Mouse (Mus musculus) lung, embryonic 15.5 days (tissue): ENCODE results near the gene Pde4d. TPM values are rescaled to one million over a fixed set of nuclear protein-coding genes. Genes with fewer than 3 reads are reported as not detected.

Experiments used
- ATAC-seq: fragments of 200-750 bp; cut with Nextera tagmentation; 2 replicates; pipeline ENCODE4 v1.8.0; 2017; ENCODE audit warnings: moderate number of reproducible peaks, borderline replicate concordance; ENCODE audit not compliant: low FRiP score, low TSS enrichment; ENCODE audit errors: extremely low read depth
- H3K27ac ChIP-seq: fragments of 300-500 bp; sonication (generic); 2 replicates; pipeline ENCODE4 v1.5.1; 2015; ENCODE audit warnings: moderate library complexity, mild to moderate bottlenecking, inconsistent platforms
- H3K27me3 ChIP-seq: fragments of 300-500 bp; sonication (generic); 2 replicates; pipeline ENCODE4 v1.6.1; 2015; ENCODE audit warnings: inconsistent platforms
- H3K36me3 ChIP-seq: fragments of 300-500 bp; sonication (generic); 2 replicates; pipeline ENCODE4 v1.6.1; 2015; ENCODE audit warnings: inconsistent platforms
- H3K4me1 ChIP-seq: fragments of 300-500 bp; sonication (generic); 2 replicates; pipeline ENCODE4 v1.6.1; 2015; ENCODE audit warnings: inconsistent platforms
- H3K4me2 ChIP-seq: fragments of 300-500 bp; sonication (generic); 2 replicates; pipeline ENCODE4 v1.6.1; 2015; ENCODE audit warnings: inconsistent platforms, mild to moderate bottlenecking, moderate library complexity
- H3K4me3 ChIP-seq: fragments of 300-500 bp; sonication (generic); 2 replicates; pipeline ENCODE4 v1.5.1; 2015; ENCODE audit warnings: mild to moderate bottlenecking, inconsistent platforms
- H3K9ac ChIP-seq: fragments of 300-500 bp; sonication (generic); 2 replicates; pipeline ENCODE4 v1.6.1; 2015; ENCODE audit warnings: inconsistent platforms
- H3K9me3 ChIP-seq: fragments of 300-500 bp; sonication (generic); 2 replicates; pipeline ENCODE4 v1.6.1; 2016; ENCODE audit warnings: inconsistent platforms
- WGBS: fragments of 180-500 bp; shearing (Covaris S2); methylation state at CpG from one replicate; pipeline ENCODE4 v1.1.7; 2015; 5-methylcytosine and 5-hydroxymethylcytosine counted together
- polyA plus RNA-seq: library from polyadenylated mRNA; unstranded; fragments of >200 nt; fragmentation: Nextera tagmentation; extraction: Ambion mirVana; gene quantifications from 2 replicates; pipeline ENCODE4 v1.2.1, GENCODE M21; 2015

The Pde4d gene
- polyA plus RNA-seq, 1 experiment from 2014 or later = 18.2 TPM

GRCm38 (mm10) chr13:109592192-109592797, 1142.5 kb downstream of the Pde4d start:
- WGBS = 83% methylated on average over 8 of the region's 8 CpGs
- no peaks in the 10 kb centered on the region for H3K27me3 ChIP-seq
- no peak overlapping the region for H3K27ac ChIP-seq
- H3K36me3 ChIP-seq = no peaks in the 10 kb centered on the region
- H3K4me1 ChIP-seq = no peaks in the 10 kb centered on the region
- no peak overlapping the region for H3K4me2 ChIP-seq
- no peak overlapping the region for H3K4me3 ChIP-seq
- no peak overlapping the region for H3K9ac ChIP-seq
- ATAC-seq = no peak
- H3K9me3 ChIP-seq = no peaks in the 10 kb centered on the region

DNA sequence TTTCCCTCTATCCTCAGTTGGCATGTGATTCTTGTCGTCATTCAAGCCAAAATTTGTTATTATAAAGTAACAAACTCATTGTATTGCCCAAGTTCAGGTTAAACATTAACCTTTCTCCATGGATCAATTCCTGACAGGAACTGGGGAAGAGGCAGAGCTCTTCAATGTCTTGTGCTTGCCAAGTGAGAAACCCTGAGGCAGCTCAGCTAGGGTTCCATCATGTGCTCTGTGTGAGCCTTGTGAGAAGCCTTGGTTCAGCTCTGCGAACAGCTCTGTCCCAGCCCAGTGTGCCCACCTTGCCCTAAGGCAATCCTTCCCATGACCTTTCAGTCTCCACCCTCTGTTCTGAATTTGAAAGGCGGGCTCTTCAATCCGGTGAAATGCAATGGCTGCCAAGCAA, 1150.0 kb downstream of the Pde4d start:
- Histone ChIP-seq H3K9me3 (no peaks in the 10 kb centered on the region), H3K9ac (no peak overlapping the region), H3K4me3 (no peak overlapping the region), H3K27me3 (no peaks in the 10 kb centered on the region), H3K27ac (no peak overlapping the region), H3K4me2 (no peak overlapping the region), H3K4me1 (no peaks in the 10 kb centered on the region), H3K36me3 (no peaks in the 10 kb centered on the region)
- WGBS = 81% methylated on average over 4 of the region's 4 CpGs
- ATAC-seq = no peak

DNA sequence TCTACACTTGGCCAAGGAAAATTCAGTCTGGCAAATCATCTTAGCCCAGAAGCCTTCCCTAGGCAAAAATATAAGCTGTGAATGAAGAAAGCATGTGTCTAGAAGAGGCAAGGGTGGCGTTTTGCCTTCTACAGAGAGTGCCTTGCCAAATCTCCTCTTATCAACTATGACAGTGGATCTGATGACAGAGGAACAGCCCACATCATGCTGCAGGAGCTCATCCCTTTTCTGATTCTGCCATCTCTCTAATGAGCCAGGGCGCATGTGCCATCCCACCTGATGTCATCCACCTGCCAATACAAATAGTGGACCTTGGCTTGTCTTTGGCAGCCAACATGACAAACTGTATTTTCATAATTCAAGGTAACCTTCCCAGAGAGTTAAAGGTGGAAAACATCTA, 1154.3 kb downstream of the Pde4d start:
- H3K4me1 ChIP-seq = no peaks in the 10 kb centered on the region
- H3K4me2 ChIP-seq = no peak overlapping the region
- H3K27ac ChIP-seq = no peak overlapping the region
- H3K36me3 ChIP-seq = no peaks in the 10 kb centered on the region
- H3K27me3 ChIP-seq = no peaks in the 10 kb centered on the region
- no peak for ATAC-seq
- H3K9ac ChIP-seq = no peak overlapping the region
- H3K4me3 ChIP-seq = no peak overlapping the region
- 78% methylated on average over 2 of the region's 2 CpGs for WGBS
- no peaks in the 10 kb centered on the region for H3K9me3 ChIP-seq

- Histone ChIP-seq H3K4me3 (no peak overlapping the region), H3K9ac (no peak overlapping the region), H3K4me2 (no peak overlapping the region), H3K27me3 (no peaks in the 10 kb centered on the region), H3K36me3 (no peaks in the 10 kb centered on the region), H3K9me3 (no peaks in the 10 kb centered on the region), H3K4me1 (no peaks in the 10 kb centered on the region), H3K27ac (no peak overlapping the region)
- 58% methylated on average over 1 of the region's 1 CpGs for WGBS
- no peak for ATAC-seq
Observed at GRCm38 (mm10) chr13:109605140-109605539, 1155.4 kb downstream of the Pde4d start.

- WGBS = 53% methylated on average over 9 of the region's 9 CpGs
- Histone ChIP-seq H3K9ac (no peak overlapping the region), H3K4me2 (no peak overlapping the region), H3K27ac (no peak overlapping the region), H3K4me1 (peaks cover 9% of the 10 kb centered on the region), H3K27me3 (no peaks in the 10 kb centered on the region), H3K4me3 (no peak overlapping the region), H3K36me3 (no peaks in the 10 kb centered on the region), H3K9me3 (no peaks in the 10 kb centered on the region)
- ATAC-seq = no peak
Observed at GRCm38 (mm10) chr13:109609106-109609804, 1159.5 kb downstream of the Pde4d start.

- Histone ChIP-seq H3K27me3 (no peaks in the 10 kb centered on the region), H3K36me3 (no peaks in the 10 kb centered on the region), H3K4me2 (no peak overlapping the region), H3K4me1 (peaks cover 9% of the 10 kb centered on the region), H3K4me3 (no peak overlapping the region), H3K27ac (no peak overlapping the region), H3K9ac (no peak overlapping the region), H3K9me3 (no peaks in the 10 kb centered on the region)
- 5% methylated on average over 3 of the region's 3 CpGs for whole genome bisulfite sequencing
- 0 out of 2 replicates have a peak, but pooled peaks have one; percentile 62 for ATAC-seq
Observed at GRCm38 (mm10) chr13:109609805-109610187, 1160.0 kb downstream of the Pde4d start.

- WGBS = 98% methylated on average over 2 of the region's 2 CpGs
Observed at GRCm38 (mm10) chr13:109610772-109611171, 1161.0 kb downstream of the Pde4d start.

GRCm38 (mm10) chr13:109615213-109615784, 1165.6 kb downstream of the Pde4d start:
- WGBS = 53% methylated on average over 8 of the region's 8 CpGs
- no peak for ATAC-seq
- H3K4me2 ChIP-seq = no peak overlapping the region

More at GRCm38 (mm10) chr13:109610772-109611171, 1161.0 kb downstream of the Pde4d start:
- H3K4me3 ChIP-seq = no peak overlapping the region
- no peak overlapping the region for H3K4me2 ChIP-seq
- ATAC-seq = no peak
- no peaks in the 10 kb centered on the region for H3K36me3 ChIP-seq
- H3K27ac ChIP-seq = no peak overlapping the region
- H3K9me3 ChIP-seq = no peaks in the 10 kb centered on the region
- H3K4me1 ChIP-seq = peaks cover 9% of the 10 kb centered on the region
- H3K27me3 ChIP-seq = no peaks in the 10 kb centered on the region
- no peak overlapping the region for H3K9ac ChIP-seq

GRCm38 (mm10) chr13:109615785-109616281, 1166.1 kb downstream of the Pde4d start:
- Histone ChIP-seq H3K27me3 (no peaks in the 10 kb centered on the region), H3K9ac (no peak overlapping the region), H3K4me3 (no peak overlapping the region), H3K36me3 (no peaks in the 10 kb centered on the region), H3K9me3 (no peaks in the 10 kb centered on the region), H3K27ac (no peak overlapping the region), H3K4me1 (peaks cover 17% of the 10 kb centered on the region), H3K4me2 (no peak overlapping the region)
- no peak for ATAC-seq
- 12% methylated on average over 7 of the region's 7 CpGs for WGBS

More at GRCm38 (mm10) chr13:109615213-109615784, 1165.6 kb downstream of the Pde4d start:
- Histone ChIP-seq H3K27me3 (no peaks in the 10 kb centered on the region), H3K9me3 (no peaks in the 10 kb centered on the region), H3K36me3 (no peaks in the 10 kb centered on the region), H3K9ac (no peak overlapping the region), H3K27ac (no peak overlapping the region), H3K4me3 (no peak overlapping the region), H3K4me1 (peaks cover 17% of the 10 kb centered on the region)

- 13% methylated on average over 2 of the region's 2 CpGs for WGBS
Observed at GRCm38 (mm10) chr13:109619158-109619657, 1169.5 kb downstream of the Pde4d start.

DNA sequence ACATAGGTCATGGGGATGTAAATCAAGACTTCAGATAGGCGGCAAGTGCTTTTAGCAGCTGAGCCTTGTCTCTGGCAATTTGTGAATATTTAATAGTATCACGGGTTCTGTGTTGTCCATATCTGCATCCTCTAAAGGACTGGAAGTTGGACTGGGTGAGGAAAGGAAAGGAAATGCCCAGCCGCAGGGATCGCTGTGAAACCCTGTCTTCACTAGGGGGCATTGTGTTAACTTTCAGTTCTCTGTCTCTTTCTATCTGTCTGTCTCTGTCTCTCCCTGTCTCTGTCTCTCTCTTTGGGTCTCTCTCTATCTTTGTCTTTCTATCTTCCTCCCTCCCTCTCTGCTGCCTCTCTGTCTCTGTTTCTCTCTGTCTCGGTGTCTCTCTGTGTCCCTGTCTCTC, 1172.5 kb downstream of the Pde4d start:
- ATAC-seq = no peak
- Histone ChIP-seq H3K9ac (no peak overlapping the region), H3K27ac (no peak overlapping the region), H3K9me3 (no peaks in the 10 kb centered on the region), H3K27me3 (no peaks in the 10 kb centered on the region), H3K4me3 (no peak overlapping the region), H3K36me3 (no peaks in the 10 kb centered on the region), H3K4me2 (no peak overlapping the region), H3K4me1 (0 out of 2 replicates have a peak, but pooled peaks cover 7% of the 10 kb centered on the region)
- WGBS = 63% methylated on average over 5 of the region's 5 CpGs

More at GRCm38 (mm10) chr13:109619158-109619657, 1169.5 kb downstream of the Pde4d start:
- Histone ChIP-seq H3K4me3 (no peak overlapping the region), H3K4me2 (no peak overlapping the region), H3K4me1 (0 out of 2 replicates have a peak, but pooled peaks cover 9% of the 10 kb centered on the region), H3K9me3 (no peaks in the 10 kb centered on the region), H3K36me3 (no peaks in the 10 kb centered on the region), H3K9ac (no peak overlapping the region), H3K27ac (no peak overlapping the region), H3K27me3 (no peaks in the 10 kb centered on the region)
- no peak for ATAC-seq

DNA sequence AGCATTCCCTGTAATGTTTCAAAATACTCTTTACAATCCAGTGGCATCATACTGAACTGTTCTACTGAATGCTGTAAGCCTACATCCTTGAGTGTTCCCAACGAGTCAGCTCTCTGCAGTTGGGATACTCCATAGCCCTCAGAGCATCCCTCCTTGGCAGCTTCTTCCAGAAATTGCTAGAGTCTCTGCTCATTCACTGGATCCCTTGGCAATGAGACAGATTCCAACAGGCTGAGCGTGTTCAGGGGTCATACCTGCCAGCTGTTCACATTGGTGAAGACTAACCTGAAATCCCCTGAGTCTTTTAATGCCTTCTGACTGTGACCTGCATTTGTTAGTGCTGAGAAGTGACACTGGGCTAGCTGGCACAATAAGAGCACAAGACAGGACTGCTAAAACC, 1173.5 kb downstream of the Pde4d start:
- H3K27me3 ChIP-seq = no peaks in the 10 kb centered on the region
- no peak overlapping the region for H3K4me3 ChIP-seq
- H3K36me3 ChIP-seq = no peaks in the 10 kb centered on the region
- H3K9me3 ChIP-seq = no peaks in the 10 kb centered on the region
- H3K4me1 ChIP-seq = 0 out of 2 replicates have a peak, but pooled peaks cover 7% of the 10 kb centered on the region
- WGBS = 74% methylated on average over 2 of the region's 2 CpGs
- H3K27ac ChIP-seq = no peak overlapping the region
- ATAC-seq = no peak
- H3K4me2 ChIP-seq = no peak overlapping the region
- no peak overlapping the region for H3K9ac ChIP-seq
